Mouse (Mus musculus): Measurements from ENCODE around the gene March8.
A peak's percentile ranks its signal among the peaks of the same experiment; 100 is the strongest.

- no peak for TF ChIP-seq CTCF (IDR thresholded peaks at IDR 0.05; ENCODE audit: borderline replicate concordance, insufficient read depth, low read length)
- peak; percentile 62 for TF ChIP-seq POLR2A (IDR thresholded peaks at IDR 0.05; ENCODE audit: low read depth, low read length)
Observed at GRCm38 (mm10) chr6:116337835-116338501, at the start of gene March8.

Data from embryonic fibroblast, embryonic 13.5 days (primary cell).